ENCODE assay signal across 25 mouse cellular contexts in genomic region chr7:139180058-139180457, GRCm38 (mm10). TPM values are rescaled to one million over a fixed set of nuclear protein-coding genes. Genes with fewer than 3 reads are reported as not detected.
DNase-seq lines count a peak whose midpoint lies in the region; TF ChIP-seq lines count a peak whose summit lies in the region.
"Had no signal": no experiment of that assay in that cellular context is flagged by ENCODE, and none has a peak within 500 bp of the region (broad histone marks: within the 10 kb centered on the region; RNA-seq: fewer than 3 reads in every experiment).

No protein-coding gene starts in this region.

- H3K9ac ChIP-seq in heart, adult 2 months (ENCODE audit: low read depth, low read length) = no peak overlapping the region
- H3K9ac ChIP-seq: embryonic facial prominence, embryonic 13.5 days; embryonic facial prominence, embryonic 15.5 days; forebrain, embryonic 12.5 days had no signal

- H3K27ac ChIP-seq in heart, adult 2 months = no peak overlapping the region
- peak overlapping the region; percentile 68 for H3K27ac ChIP-seq in layer of hippocampus, adult 2 months
- H3K27ac ChIP-seq: embryonic facial prominence, embryonic 13.5 days; embryonic facial prominence, embryonic 15.5 days; forebrain, embryonic 10.5 days; forebrain, embryonic 12.5 days had no signal

- no peaks in the 10 kb centered on the region for H3K36me3 ChIP-seq in heart, adult 2 months (ENCODE audit: control insufficient read depth, insufficient read depth, low read length)
- H3K36me3 ChIP-seq: embryonic facial prominence, embryonic 13.5 days; embryonic facial prominence, embryonic 15.5 days; forebrain, embryonic 10.5 days; forebrain, embryonic 12.5 days; G1E had no signal

- TF ChIP-seq POLR2A in heart, adult 2 months (IDR thresholded peaks at IDR 0.05; ENCODE audit: insufficient read depth, low read depth, low read length) = no peak

- H3K27me3 ChIP-seq in heart, adult 2 months (ENCODE audit: control insufficient read depth, insufficient read depth, low read length) = no peaks in the 10 kb centered on the region

- intact Hi-C loops in heart, adult 2 months (cut with DNase I) = no loop called here

- H3K4me3 ChIP-seq in heart, adult 2 months = no peak overlapping the region
- no peak overlapping the region for H3K4me3 ChIP-seq in layer of hippocampus, adult 2 months
- H3K4me3 ChIP-seq: embryonic facial prominence, embryonic 13.5 days; embryonic facial prominence, embryonic 15.5 days; erythroblast, embryonic 14.5 days; forebrain, embryonic 10.5 days; forebrain, embryonic 12.5 days had no signal

- WGBS in heart, adult 2 months = 87% methylated on average over 3 of the region's 3 CpGs

- H3K4me1 ChIP-seq in heart, adult 2 months (ENCODE audit: control insufficient read depth, insufficient read depth, low read length) = no peaks in the 10 kb centered on the region
- H3K4me1 ChIP-seq: embryonic facial prominence, embryonic 13.5 days; embryonic facial prominence, embryonic 15.5 days; forebrain, embryonic 10.5 days; forebrain, embryonic 12.5 days had no signal

- no peak for TF ChIP-seq EP300 in heart, adult 2 months (IDR thresholded peaks at IDR 0.05; ENCODE audit: insufficient read depth, low read depth, low read length)

- H3K79me2 ChIP-seq in heart, adult 2 months (replicated peaks; ENCODE audit: control insufficient read depth, insufficient read depth, low read length) = no peaks in the 10 kb centered on the region; the same call in 1 of the 2 replicates

- no peak for TF ChIP-seq CTCF in heart, adult 2 months (IDR thresholded peaks at IDR 0.05)
- TF ChIP-seq CTCF in layer of hippocampus, adult 2 months (conservative IDR thresholded peaks at IDR 0.05) = no peak

- DNase-seq in heart, adult 11 months = peak; percentile 64
- no peak for DNase-seq in heart, adult 2 months
- no peak for DNase-seq in layer of hippocampus, adult 2 months (ENCODE audit: low spot score in 2 of 2)
- no peak for DNase-seq in layer of hippocampus, adult 9-10 months (ENCODE audit: low spot score)
- DNase-seq in right cerebral cortex, postnatal 25 days = peak; percentile 2
- no peak for DNase-seq in right cerebral cortex, postnatal 4 days
- DNase-seq in urinary bladder, adult 2 months (ENCODE audit: low spot score) = peak; percentile 10
- DNase-seq in urinary bladder, postnatal 36 days (ENCODE audit: low spot score in 2 of 2) = no peak
- DNase-seq: adrenal gland, adult 8-10 months; adrenal gland, postnatal 14 days; adrenal gland, postnatal 36 days; B cell, adult 2 months; cerebellum, adult 11-12 months; cerebellum, adult 2 months; cerebellum, adult 9-10 months; cerebellum, postnatal 10 days; cerebellum, postnatal 25 days; embryo, embryonic 11 days had no signal

RNA-seq across cellular contexts. Expression of gene Lrrc27, which starts 32.7 kb away (rescaled TPM):
- total RNA-seq in heart, adult 2 months (2021) = 10 to 100 TPM; 18.9 to 20.6 TPM
- 12.7 and 13.3 TPM in 2 replicates for polyA plus RNA-seq in heart, adult 2 months (2012; rRNA removed)
- 1 to 10 TPM; 6.8 to 6.9 TPM for total RNA-seq in layer of hippocampus, adult 2 months (2021)
- polyA plus RNA-seq in urinary bladder, adult 2 months (2012; rRNA removed) = 9.9 and 11.0 TPM in 2 replicates
- polyA plus RNA-seq: erythroblast, embryonic 14.5 days; G1E had no signal

RNA-seq across cellular contexts. Expression of gene Stk32c, which starts 33.0 kb away (rescaled TPM):
- total RNA-seq in heart, adult 2 months (2021) = under 1 TPM; 0.68 to 0.94 TPM
- polyA plus RNA-seq in heart, adult 2 months (2012; rRNA removed) = 1.1 and 1.8 TPM in 2 replicates
- 100 to 1,000 TPM; 102 to 105 TPM for total RNA-seq in layer of hippocampus, adult 2 months (2021)
- 15.1 and 15.8 TPM in 2 replicates for polyA plus RNA-seq in urinary bladder, adult 2 months (2012; rRNA removed)
- total RNA-seq: CH12.LX, G1E had no signal
- polyA plus RNA-seq: erythroblast, embryonic 14.5 days; G1E had no signal

Comparison
In these comparisons a context has a peak if more than half of its experiments do, and no peak if none do; other contexts are left out.
1. DNase-seq: peak in heart, adult 11 months (single experiment), right cerebral cortex, postnatal 25 days (single experiment) and urinary bladder, adult 2 months (single experiment); none in heart, adult 2 months (0 of 2), layer of hippocampus, adult 2 months (0 of 2), layer of hippocampus, adult 9-10 months (single experiment), right cerebral cortex, postnatal 4 days (single experiment) and urinary bladder, postnatal 36 days (0 of 2).
2. RNA of gene Stk32c, which starts 33.0 kb away (total RNA-seq): 102 to 105 TPM in layer of hippocampus, adult 2 months; 0.68 to 0.94 TPM in heart, adult 2 months; every median in the first group is over 10 times any median in the second.